Mouse (Mus musculus) stomach, embryonic 16.5 days (tissue): ENCODE measurements around the gene 2310022A10Rik. TPM values are rescaled to one million over a fixed set of nuclear protein-coding genes. Genes with fewer than 3 reads are reported as not detected.
"Not testable (repeated sequence)": the region's sequence is repeated elsewhere in the genome, so short reads cannot be mapped to it uniquely, and the experiment has no call there.

ENCODE experiments used
- ATAC-seq: fragments of 200-750 bp; cut with Nextera tagmentation; 2 replicates; pipeline ENCODE4 v1.8.0; 2017; ENCODE audit warnings: moderate number of reproducible peaks, moderate TSS enrichment; ENCODE audit not compliant: insufficient read depth, low FRiP score
- H3K27ac ChIP-seq: fragments of 300-500 bp; sonication (generic); 2 replicates; pipeline ENCODE4 v1.5.1; 2014; ENCODE audit warnings: low read length
- H3K27me3 ChIP-seq: fragments of 300-500 bp; sonication (generic); 2 replicates; pipeline ENCODE4 v1.6.1; 2014; ENCODE audit warnings: low read length, control low read depth, mixed read lengths; ENCODE audit not compliant: control insufficient read depth, insufficient read depth
- H3K36me3 ChIP-seq: fragments of 300-500 bp; sonication (generic); 2 replicates; pipeline ENCODE4 v1.6.1; 2014; ENCODE audit warnings: low read length; ENCODE audit not compliant: control insufficient read depth, insufficient read depth
- H3K4me1 ChIP-seq: fragments of 300-500 bp; sonication (generic); 2 replicates; pipeline ENCODE4 v1.6.1; 2014; ENCODE audit warnings: low read length, control low read depth, mixed read lengths; ENCODE audit not compliant: control insufficient read depth, insufficient read depth
- H3K4me2 ChIP-seq: fragments of 300-500 bp; sonication (generic); 2 replicates; pipeline ENCODE4 v1.6.1; 2014; ENCODE audit warnings: low read depth, low read length, mixed read lengths
- H3K4me3 ChIP-seq: fragments of 300-500 bp; sonication (generic); replicated peaks from 2 replicates; pipeline ENCODE4 v1.5.1; 2014; ENCODE audit warnings: mild to moderate bottlenecking, low read length
- H3K9ac ChIP-seq: fragments of 300-500 bp; sonication (generic); 2 replicates; pipeline ENCODE4 v1.6.1; 2014; ENCODE audit warnings: low read length
- H3K9me3 ChIP-seq: fragments of 300-500 bp; sonication (generic); replicated peaks from 2 replicates; pipeline ENCODE4 v1.6.1; 2016; ENCODE audit warnings: low read length, control low read depth; ENCODE audit not compliant: control insufficient read depth
- WGBS: fragments of 180-500 bp; shearing (Covaris S2); extraction: QIAGEN DNeasy Blood & Tissue Kit; methylation state at CpG from one replicate; pipeline ENCODE4 v1.1.7; 2014; 5-methylcytosine and 5-hydroxymethylcytosine counted together
- polyA plus RNA-seq: library from polyadenylated mRNA; unstranded; fragments of >200 nt; fragmentation: Nextera tagmentation; extraction: Ambion mirVana; gene quantifications from 2 replicates; pipeline ENCODE4 v1.2.1, GENCODE M21; 2015

Gene 2310022A10Rik
- polyA plus RNA-seq, 1 experiment from 2014 or later, result 25.6 TPM

DNA sequence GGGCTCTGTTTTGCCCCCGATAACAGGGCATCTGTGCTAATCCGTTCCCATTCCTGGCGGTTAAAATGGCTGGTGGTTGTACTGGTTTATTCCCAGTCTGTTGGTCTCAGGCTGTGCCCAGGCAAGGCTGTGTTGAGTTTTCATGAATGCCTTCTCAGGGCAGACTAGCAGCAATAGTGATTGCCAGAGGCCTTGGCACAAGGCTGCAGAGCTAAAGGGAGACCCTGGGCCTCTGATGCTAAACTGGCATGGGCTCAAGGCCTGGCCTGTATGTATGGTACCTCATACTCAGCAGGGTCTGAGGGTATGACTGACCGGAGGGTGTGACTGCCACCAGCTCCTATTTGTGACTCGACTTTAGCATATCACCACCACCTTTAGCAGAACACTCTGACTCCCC, 57.8 kb downstream of the 2310022A10Rik start:
- Histone ChIP-seq H3K4me1 (peaks cover 20% of the 10 kb centered on the region), H3K36me3 (no peaks in the 10 kb centered on the region), H3K4me2 (no peak overlapping the region), H3K4me3 (no peak overlapping the region), H3K27ac (no peak overlapping the region), H3K9ac (no peak overlapping the region), H3K9me3 (no peaks in the 10 kb centered on the region), H3K27me3 (no peaks in the 10 kb centered on the region)
- 91% methylated on average over 5 of the region's 5 CpGs for WGBS
- ATAC-seq, result no peak

DNA sequence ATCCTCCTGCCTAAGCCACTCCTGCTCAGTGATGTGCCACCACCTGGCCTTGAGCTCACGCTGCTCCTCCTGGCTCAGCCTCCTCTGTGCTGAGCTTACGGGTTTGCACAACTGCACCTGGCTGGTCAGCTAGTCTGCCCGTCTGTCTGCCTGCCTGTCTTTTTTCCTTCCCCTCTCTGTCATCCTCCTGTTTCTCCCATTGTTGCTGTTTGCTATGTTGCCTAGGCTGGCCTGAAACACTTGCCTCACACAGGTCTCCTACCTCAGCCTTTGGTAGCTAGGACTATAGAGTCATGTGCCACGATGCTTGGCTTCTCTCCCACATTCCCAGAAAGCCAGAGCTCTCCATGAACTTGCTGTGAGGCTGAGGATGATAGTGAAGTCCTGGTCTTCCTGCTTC, 59.9 kb downstream of the 2310022A10Rik start:
- Histone ChIP-seq H3K27ac (no peak overlapping the region), H3K27me3 (no peaks in the 10 kb centered on the region), H3K9me3 (no peaks in the 10 kb centered on the region), H3K36me3 (peaks cover 12% of the 10 kb centered on the region), H3K9ac (no peak overlapping the region), H3K4me1 (0 out of 2 replicates have a peak, but pooled peaks cover 3% of the 10 kb centered on the region), H3K4me2 (no peak overlapping the region), H3K4me3 (no peak overlapping the region)
- 82% methylated on average over 4 of the region's 4 CpGs for WGBS
- ATAC-seq, result no peak

DNA sequence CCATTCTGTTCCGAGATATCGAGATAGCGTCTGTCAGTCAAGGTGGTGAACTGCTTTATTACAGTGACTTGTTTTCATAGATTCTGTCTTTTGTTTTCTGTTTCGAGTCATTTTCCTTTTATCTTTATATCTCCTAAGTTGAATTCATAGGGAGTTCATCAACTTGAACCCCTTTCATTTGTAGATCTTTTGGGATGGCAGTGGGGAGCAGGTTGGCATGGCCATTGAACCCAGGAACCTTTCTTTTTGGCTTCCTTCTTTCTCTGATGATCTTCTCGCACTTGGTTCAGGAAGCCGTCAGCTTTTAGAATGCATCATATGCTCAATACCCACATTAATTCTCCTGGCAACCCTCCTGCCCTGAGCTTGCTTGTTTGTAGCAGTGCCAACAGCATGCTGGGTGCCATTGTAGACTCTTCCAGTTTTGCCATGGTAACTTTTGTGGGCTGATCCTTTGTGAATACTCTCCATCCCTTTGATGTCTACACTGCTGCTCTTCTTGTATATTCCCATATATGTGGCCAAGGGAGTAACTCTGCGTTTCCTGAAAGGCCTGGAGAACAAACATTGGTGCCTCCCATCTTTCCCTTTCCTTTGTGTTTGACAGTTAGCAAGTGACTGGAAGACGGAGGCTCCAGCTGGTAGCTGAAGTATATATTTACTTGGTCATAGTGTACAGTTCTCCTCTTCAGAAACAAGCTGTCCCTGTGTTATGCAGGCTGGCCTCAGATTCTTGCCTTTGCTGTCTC, 60.9 kb downstream of the 2310022A10Rik start:
- no peak overlapping the region for H3K4me3 ChIP-seq
- H3K27me3 ChIP-seq, result no peaks in the 10 kb centered on the region
- H3K27ac ChIP-seq, result no peak overlapping the region
- H3K4me1 ChIP-seq, result 0 out of 2 replicates have a peak, but pooled peaks cover 3% of the 10 kb centered on the region
- ATAC-seq, result no peak
- peaks cover 13% of the 10 kb centered on the region for H3K36me3 ChIP-seq
- WGBS, result 71% methylated on average over 8 of the region's 8 CpGs
- no peak overlapping the region for H3K4me2 ChIP-seq
- no peaks in the 10 kb centered on the region for H3K9me3 ChIP-seq
- H3K9ac ChIP-seq, result no peak overlapping the region

DNA sequence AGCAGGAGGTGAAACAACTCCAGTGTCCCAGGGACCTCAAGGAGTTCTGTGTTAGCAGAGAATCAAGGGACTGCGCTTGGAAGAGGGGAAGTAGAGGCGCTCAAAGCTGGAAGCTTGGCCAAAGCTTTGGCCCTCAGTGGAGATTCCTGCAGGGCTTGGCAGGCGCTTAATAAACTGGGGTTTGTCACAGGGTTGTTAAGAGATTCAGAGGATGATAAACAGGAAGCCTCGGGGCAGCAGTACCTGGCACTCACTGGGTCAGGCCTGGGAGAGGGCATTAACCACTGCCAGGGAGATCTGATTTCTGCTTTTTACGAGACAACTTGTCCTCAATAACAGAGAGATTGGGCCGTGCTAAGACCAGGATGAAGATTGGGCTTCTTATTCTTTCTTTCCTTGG, 68.0 kb downstream of the 2310022A10Rik start:
- no peak overlapping the region for H3K27ac ChIP-seq
- ATAC-seq, result no peak
- H3K36me3 ChIP-seq, result peaks cover 13% of the 10 kb centered on the region

DNA sequence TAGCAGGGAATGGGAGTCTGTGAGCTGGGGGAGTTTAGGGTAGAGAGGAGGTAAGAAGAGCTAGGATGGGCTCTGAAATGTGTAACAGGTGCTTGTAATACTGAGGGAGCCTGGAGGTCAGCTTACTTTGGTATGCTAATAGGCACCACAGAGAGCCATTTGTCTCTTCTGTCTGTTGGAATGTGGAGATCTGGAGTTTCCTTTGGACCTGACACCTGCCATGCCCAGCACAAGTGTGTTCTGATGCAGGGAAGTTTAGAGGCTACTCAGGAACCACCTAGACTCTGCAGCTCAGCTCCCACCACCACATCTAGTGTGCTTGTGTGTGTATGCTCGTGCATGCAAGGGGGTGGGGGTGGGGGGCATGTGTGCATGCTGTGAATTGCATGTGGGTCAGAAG, 69.2 kb downstream of the 2310022A10Rik start:
- Histone ChIP-seq H3K4me3 (no peak overlapping the region), H3K9ac (no peak overlapping the region), H3K27ac (no peak overlapping the region), H3K4me2 (no peak overlapping the region), H3K4me1 (no peaks in the 10 kb centered on the region), H3K36me3 (peaks cover 9% of the 10 kb centered on the region; the same call in 1 of the 2 replicates), H3K9me3 (no peaks in the 10 kb centered on the region), H3K27me3 (no peaks in the 10 kb centered on the region)
- no peak for ATAC-seq
- 69% methylated on average over 1 of the region's 1 CpGs for WGBS

More for the DNA sequence above, 68.0 kb downstream of the 2310022A10Rik start:
- Histone ChIP-seq H3K9ac (no peak overlapping the region), H3K4me2 (no peak overlapping the region), H3K27me3 (no peaks in the 10 kb centered on the region), H3K9me3 (no peaks in the 10 kb centered on the region), H3K4me3 (no peak overlapping the region), H3K4me1 (no peaks in the 10 kb centered on the region)
- WGBS, result 76% methylated on average over 6 of the region's 6 CpGs

DNA sequence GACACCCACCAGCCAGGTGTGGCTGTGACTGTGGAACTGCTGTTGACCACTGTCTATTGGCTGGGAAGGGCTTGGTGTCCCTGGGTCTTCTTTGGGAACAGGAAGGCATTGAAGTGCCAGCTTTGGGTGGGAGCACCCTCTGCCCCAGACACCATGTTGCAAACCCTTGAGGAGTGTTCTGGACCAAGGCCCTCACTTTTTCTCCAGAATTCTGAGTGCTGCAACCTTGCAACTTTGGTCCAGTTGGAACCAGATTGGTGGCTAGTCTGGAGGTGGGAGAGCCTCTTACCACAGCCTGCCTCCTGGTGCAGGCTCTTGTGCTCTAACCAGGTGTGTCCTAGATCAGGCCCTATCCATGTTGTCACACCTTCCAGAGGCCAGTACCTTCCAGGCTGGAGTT, 71.9 kb downstream of the 2310022A10Rik start:
- Histone ChIP-seq H3K27ac (no peak overlapping the region), H3K4me1 (no peaks in the 10 kb centered on the region), H3K4me2 (no peak overlapping the region), H3K9ac (no peak overlapping the region), H3K4me3 (no peak overlapping the region), H3K36me3 (peaks cover 4% of the 10 kb centered on the region; the same call in 1 of the 2 replicates), H3K27me3 (no peaks in the 10 kb centered on the region), H3K9me3 (no peaks in the 10 kb centered on the region)
- ATAC-seq, result no peak

DNA sequence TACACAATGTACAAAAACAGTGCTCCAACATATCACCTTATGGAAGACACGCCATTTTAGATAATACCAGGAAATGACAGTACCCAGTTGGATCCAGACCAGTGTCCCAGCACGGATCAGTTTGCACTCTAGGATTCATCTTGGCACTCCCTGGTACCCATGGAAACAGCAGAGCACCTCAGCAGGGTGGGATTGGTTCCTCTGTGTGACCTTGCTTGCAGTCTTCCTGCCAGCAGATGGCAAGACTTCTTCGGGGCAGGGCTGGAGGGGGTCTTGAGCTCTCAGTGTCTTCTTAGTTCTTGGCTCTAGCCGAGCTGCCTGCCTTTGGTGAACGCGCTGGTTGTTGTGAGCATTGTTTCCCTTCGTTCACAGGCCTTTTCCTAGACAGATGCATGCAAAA, 74.7 kb downstream of the 2310022A10Rik start:
- no peak for ATAC-seq
- Histone ChIP-seq H3K4me1 (no peaks in the 10 kb centered on the region), H3K4me3 (no peak overlapping the region), H3K27me3 (no peaks in the 10 kb centered on the region), H3K27ac (no peak overlapping the region), H3K4me2 (no peak overlapping the region), H3K9ac (no peak overlapping the region), H3K9me3 (no peaks in the 10 kb centered on the region), H3K36me3 (peaks cover 4% of the 10 kb centered on the region; the same call in 1 of the 2 replicates)
- 87% methylated on average over 7 of the region's 7 CpGs for WGBS

DNA sequence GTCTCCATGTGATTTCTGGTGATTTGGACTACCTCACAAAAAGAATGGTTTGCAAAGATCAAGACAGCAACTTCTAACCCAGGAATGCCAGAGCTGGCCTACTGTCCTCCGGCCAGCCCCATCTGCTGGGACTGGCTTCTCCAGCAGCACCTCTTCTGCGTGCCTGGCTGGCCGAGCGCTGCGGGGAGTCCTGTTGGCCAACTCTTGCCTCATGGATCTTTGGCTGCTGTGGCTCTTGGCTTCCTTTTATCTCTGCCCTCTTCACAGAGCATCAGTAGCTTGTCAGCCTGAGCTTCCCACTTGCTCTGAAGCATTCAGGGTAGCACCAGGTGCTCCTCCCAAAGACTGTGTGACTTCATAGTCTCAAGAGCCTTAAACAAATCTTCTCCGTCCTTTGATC, 75.2 kb downstream of the 2310022A10Rik start:
- ATAC-seq, result no peak
- H3K27me3 ChIP-seq, result no peaks in the 10 kb centered on the region
- no peak overlapping the region for H3K27ac ChIP-seq
- no peaks in the 10 kb centered on the region for H3K9me3 ChIP-seq
- H3K9ac ChIP-seq, result no peak overlapping the region
- H3K4me3 ChIP-seq, result no peak overlapping the region
- H3K4me1 ChIP-seq, result no peaks in the 10 kb centered on the region
- H3K36me3 ChIP-seq, result peaks cover 4% of the 10 kb centered on the region
- no peak overlapping the region for H3K4me2 ChIP-seq
- 92% methylated on average over 6 of the region's 6 CpGs for WGBS

DNA sequence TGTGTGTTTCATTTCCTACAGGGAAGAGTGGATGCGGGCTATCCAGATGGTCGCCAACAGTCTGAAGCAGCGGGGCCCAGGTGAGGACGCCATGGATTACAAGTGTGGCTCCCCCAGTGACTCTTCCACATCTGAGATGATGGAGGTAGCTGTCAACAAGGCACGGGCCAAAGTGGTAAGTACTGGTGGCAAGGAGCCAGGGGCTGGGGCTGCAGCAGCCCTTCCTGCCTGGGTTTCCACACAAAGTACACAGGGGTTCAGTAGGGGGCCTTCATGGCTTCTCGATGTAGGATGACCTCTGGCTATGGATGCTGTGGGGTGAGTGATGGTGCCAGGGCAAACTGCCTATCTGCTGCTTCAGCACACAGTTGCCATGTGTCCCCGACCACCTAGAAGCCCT, 75.8 kb downstream of the 2310022A10Rik start:
- not testable (repeated sequence) for H3K4me1 ChIP-seq, H3K36me3 ChIP-seq, H3K27me3 ChIP-seq, H3K27ac ChIP-seq, H3K4me3 ChIP-seq, H3K9ac ChIP-seq, ATAC-seq, H3K9me3 ChIP-seq, H3K4me2 ChIP-seq
- WGBS, result 92% methylated on average over 7 of the region's 7 CpGs
